Mouse (Mus musculus): ENCODE data around the gene Slc51b.
A peak's percentile ranks its signal among the peaks of the same experiment; 100 is the strongest.

Gene Slc51b

DNA sequence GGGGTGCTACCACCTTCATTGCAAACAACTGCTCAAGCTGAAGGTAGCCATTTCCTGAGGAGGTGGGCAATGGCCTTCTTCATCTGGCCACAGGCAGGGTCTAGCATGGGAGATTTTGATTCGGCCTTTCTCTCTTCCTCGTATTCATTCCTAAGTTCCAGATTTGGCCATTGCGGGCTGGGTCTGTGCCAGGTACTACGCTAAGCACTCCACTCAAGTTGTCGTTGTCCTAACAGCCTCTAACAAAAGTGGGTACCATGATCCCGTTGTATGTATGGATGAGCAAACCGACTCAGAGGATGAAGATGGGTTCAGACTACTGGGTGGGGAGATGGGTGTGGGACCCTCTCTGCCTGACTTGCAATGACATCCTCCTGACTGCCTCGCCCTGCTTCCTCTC lies 12.4 kb downstream of the Slc51b start:
- no peak for DNase-seq (ENCODE audit: low read depth in 2 of 2, low spot score in 2 of 2)

DNA sequence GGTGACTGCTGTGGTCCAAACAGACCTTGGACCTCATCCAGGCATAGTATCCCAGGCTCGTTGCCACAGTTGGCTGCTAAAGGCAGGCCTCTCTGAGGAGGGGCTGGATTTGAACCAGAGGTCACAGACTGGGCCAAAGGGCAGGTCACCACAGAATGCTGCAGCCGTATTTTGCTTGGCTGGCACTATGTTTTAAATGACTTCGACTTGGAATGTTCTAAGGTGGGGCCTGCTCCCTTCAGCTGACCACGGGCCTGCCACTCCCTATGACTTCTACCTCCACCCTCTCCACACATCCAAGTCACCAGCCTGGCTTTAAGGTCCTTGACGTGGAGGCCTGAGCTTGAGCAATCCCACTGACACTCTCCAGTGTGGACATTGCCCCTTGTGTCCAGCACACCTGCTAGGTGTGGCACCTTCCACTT lies 13.9 kb downstream of the Slc51b start:
- DNase-seq (ENCODE audit: low read depth in 2 of 2, low spot score in 2 of 2), result no peak

DNA sequence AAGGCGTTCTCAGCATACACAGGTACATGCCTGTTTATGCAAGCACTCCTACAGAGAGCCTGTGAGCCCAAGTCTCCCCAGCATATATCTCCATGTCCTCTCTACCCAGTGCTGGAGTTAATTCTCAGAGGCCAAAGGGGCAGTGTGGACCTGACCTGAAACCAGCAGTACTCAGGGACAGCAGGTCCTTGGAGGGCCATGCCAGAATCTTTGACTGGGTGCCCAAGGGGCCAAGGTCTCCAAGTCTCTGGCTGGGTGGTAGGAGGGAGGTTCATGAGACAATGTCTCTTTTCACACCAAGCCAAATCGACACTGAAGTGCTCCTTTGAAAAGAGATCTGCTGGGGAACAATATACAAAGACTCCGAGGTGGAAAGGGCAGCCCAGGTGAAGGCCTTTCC lies 14.9 kb downstream of the Slc51b start:
- no peak for DNase-seq (ENCODE audit: low read depth in 2 of 2, low spot score in 2 of 2)

DNA sequence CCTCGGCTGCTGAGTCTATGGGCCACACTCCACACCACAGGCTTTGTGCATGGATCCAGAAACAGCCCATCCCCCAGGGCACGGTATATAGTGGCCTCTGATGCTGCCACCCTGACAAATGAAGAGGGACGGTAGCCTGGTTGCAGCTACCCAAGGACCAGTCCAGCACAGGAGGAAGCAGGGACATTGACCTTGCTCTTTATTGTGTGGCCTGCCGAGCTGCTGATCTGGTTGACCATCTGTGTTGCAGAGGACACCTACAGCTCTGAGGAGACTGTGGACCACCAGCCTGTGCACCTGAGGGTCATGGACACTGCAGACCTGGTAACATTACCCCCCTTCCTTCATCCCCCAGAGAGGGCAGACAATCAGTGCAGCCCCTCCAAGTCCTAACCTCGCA lies 15.4 kb downstream of the Slc51b start:
- no peak for DNase-seq (ENCODE audit: low read depth in 2 of 2, low spot score in 2 of 2)

DNA sequence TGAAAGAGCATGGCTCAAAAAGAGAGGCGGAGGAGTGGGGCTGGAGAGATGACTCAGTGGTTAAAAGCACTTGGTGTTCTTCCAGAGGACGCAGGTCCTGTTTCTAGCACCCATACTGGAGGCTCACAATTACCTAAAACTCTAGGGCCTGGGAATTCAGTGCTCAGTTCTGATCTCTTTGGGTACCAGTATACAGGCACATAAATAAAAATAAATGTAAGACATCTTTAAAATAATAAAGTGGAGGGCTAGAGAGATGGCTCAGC lies 17.6 kb downstream of the Slc51b start:
- no peak for DNase-seq (ENCODE audit: low read depth in 2 of 2, low spot score in 2 of 2)

DNA sequence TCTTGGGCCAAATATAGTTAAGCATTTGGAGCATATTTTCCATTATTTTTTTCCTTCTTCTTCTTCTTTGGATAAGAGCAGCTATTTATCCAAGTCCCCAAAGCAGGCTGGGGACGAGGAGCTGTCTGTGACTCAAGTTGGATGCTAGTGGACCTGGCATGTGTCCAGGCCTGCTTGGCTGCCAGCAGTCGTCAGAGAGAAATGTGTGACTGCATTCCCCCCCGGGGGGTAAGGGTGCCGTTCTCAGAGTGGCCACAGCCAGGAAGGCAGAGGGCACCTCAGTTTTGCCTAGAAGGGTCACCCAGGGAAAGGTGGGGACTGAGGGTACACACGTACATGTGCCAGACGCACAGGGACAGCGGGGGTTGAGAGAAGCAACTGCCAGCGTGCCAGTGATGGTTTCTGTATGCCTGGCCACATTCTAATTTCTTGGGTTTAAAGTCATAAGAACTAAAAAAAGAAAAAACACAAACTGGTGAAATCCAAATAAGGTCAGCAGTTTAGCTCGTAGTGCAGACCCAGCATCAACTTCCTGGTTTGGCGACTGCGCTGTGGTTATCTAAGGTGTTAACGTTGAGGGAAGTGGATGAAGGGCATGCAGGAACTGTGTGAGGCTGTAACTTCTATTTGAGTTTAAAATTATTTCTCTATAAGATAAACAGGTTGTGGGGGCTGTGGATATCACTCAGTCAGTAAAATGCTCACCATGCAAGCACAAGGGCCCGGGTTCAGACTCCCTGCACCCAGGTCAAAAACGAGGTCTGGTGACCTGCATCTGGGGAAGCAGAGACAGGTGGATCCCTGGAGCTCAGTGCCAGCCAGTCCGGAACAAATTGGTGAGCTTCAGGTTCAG lies 18.2 kb downstream of the Slc51b start:
- no peak for DNase-seq (ENCODE audit: low read depth in 2 of 2, low spot score in 2 of 2)

DNA sequence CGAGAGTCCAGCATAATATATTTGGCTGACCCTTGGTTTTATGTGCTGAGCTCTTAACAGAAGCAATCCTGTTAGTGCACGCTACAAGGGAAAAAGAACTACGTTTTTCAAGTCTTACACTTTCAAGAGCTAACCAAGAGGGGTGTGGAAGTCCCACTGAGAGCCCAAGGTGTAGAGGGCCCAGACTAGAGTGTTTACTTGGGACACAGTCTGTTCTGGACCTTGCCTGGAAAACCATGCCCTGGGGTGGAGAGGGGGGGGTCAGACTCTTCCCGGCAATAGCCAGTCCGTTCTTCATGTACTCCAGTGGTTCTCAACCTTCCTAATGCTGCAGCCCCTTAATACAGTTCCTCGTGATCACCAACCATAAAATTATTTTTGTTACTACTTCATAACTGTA lies 22.8 kb downstream of the Slc51b start:
- no peak for DNase-seq (ENCODE audit: low read depth in 2 of 2, low spot score in 2 of 2)

DNA sequence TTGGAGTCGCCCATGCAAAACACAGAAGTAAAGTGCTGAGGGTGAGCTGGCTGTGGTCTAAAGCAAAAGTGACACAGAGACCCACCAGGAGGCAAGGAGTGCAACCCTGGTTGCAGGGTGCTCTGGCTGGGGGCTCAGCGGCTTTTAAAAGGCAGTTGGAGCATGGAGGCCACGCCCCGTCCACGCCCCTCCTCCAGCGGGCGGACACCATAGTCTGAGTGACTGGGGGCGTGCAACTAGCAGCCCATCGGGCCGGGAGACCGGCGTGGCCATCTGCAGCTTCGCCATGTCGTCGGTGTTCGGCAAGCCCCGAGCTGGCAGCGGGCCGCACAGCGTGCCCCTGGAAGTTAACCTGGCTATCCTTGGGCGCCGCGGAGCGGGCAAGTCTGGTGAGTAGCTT lies 24.5 kb downstream of the Slc51b start, which contains the start of gene Rasl12:
Gene Rasl12 (plus strand): TSS at position 228 of the 400 bp plus-strand sequence.
- peak; percentile 5 to 10 for DNase-seq (ENCODE audit: low read depth in 2 of 2, low spot score in 2 of 2)

DNA sequence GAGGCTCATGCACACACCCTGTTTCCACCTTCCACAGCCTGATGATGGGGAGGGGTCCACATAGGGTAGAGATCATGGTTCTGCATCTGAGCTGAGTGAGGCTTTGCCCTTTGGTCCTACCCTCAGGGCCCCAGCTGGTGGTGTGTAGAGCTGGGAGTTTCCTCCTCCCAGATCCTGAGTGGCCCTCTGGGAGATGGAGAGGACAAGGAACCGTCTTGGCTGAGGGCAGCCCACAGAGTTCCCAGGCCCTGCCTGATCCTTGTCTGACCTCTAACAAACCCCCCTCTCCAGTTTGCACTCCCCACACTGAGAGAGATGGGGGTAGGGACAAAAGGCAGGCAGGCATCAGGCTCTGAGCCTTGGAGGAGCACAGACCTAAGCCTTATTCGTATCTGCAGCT lies 28.4 kb downstream of the Slc51b start:
- DNase-seq (ENCODE audit: low read depth in 2 of 2, low spot score in 2 of 2), result no peak

DNA sequence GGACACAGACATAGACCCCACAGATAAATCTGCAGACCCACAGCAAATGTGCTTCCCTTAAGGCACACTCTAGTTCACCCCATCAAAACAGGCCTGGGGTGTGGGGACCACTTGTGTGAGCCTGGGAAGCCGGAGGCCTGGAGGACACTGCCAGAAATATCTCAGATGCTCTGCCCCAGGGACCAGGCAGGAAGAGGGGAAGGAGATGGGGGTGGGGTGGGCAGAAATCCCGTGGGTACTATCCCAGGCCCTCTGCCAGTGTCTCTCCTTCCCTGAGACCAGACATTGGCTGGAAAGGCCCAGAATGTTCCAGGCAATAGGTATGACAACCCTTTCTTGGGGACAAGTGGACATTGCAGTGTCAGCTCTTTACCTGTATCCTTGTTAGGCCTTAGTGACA lies 29.1 kb downstream of the Slc51b start:
- DNase-seq (ENCODE audit: low read depth in 2 of 2, low spot score in 2 of 2), result no peak

DNA sequence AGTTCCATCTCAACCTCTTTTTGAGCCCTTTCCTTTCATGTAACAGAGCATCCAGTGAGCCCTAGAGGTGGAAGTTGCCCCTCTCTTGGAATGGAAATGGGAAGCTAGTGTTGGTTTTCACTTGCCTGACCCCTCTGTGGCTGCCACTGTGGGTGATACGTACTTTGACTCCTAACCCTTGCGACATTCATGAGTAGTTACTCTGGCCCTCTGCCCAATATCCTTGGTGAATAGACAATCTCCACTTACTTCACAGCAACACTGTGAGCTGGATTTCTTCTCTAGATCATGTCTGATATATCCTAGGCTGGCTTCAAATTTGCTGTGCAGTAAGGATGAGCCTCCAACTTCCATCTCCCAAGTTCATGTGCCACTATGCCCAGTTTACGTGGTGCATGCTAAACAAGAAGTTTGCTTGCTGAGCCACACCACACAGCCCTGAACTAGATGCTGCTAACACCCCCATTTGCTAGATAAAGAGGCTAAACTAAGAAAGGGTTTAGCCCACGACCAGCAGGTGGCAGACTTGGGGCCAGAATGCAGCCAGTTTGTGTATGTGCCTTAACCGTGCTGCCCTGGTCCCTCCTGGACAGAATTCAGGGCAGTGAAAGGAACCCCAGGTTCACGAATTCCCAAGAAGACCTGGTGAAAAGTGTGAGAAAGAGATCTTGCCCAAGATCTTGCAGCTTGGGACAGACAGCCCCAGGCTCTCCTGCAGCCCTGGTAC lies 30.0 kb downstream of the Slc51b start:
- peak in 1 of 2 experiments; percentile 35 for DNase-seq (ENCODE audit: low read depth in 2 of 2, low spot score in 2 of 2)

DNA sequence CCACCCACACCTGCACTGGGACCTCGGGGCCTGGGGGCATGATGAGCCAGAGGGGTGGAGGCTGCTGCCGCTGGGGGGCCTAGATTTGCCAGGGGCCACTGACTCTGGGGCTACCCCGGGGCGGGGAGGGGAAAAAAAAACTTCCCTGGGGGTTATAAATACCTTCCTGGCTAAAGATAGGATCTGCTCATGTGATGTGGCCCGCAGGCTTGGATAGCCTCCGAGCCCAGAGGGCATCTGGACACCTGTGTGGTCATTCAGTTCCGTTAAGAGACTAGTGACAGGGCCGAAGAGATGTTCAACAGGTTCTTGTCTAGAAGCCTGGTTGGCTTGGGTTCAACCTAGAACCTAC lies 31.2 kb downstream of the Slc51b start, which contains the start of gene Kbtbd13:
Gene Kbtbd13 (minus strand): TSS at position 40 of the 352 bp plus-strand sequence.
- no peak for DNase-seq (ENCODE audit: low read depth in 2 of 2, low spot score in 2 of 2)

DNA sequence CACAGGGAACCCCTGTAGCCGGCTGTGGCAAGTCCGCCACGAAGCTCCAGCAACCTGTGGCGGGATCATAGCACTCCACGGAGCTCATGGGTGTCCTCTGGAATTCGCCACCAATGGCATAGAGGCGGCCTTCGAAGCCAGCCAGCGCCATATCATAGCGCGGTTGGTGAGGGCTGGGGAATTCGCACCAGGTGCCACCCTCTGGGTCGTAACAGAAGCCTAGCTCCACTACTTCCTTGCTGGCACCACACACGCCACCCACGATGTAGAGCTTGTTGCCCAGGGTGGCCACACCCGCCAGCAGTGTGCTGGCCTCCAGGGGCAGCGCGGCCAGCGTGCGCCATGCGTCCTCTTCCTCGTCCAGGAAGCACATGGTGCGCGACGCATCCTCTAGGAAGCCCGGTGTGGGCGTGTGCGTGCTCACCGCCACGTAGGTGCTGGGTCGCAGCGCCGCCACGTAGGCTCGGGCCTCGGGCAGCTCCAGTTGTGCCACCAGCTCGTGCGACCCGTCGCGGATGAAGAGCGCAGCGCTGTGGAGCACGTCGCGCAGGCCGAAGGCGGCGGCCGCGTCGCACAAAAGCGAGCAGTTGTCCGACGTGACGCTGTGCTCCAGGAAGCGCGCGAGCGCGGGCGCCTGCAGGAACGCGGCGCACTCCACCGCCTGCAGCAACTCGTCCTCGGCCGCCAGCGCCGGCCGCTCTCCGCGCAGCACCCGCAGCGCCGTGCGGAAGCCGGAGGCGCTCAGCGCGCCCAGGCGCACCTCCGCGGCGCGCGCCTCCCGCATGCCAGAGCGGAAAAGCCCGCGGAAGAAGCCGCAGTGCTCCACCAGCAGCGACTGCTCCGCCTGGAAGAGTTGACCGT lies 31.8 kb downstream of the Slc51b start:
- no peak for DNase-seq (ENCODE audit: low read depth in 2 of 2, low spot score in 2 of 2)

DNA sequence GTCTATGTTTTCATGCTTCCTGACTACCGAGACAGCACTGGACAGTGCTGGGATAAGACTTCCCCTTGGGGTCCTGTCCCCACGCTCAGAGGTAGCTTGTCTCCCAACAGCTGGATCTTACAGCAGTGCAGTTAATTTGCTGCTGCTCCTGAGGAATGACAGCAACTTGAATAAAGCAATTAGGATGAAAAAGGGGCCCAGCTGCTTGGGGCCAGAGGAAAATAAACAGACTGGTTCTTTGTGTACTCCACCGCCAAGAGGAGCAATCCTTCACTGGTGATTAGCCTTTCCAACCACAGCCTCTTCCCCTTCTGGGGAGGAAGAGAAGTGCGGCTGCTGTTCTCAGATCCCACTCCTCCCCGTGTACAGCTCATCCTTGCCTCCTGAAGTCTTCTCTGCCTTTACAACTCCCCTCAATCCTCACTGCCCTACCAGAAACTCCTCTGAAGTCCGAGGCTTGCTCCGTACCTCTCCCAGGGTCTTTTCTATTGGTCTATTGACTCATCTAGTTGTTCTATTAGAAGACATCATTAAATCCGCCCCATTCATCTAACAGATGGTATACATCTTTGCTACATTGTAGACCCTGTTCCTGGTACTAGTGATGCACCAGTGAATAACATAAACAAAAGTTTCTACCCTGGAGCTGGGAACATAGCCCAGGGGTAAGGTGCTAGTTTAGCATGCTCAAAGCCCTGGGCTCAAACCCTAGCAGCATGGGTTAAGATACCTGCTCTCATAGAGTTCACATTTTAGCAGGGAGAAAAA lies 36.2 kb downstream of the Slc51b start:
- no peak for DNase-seq (ENCODE audit: low read depth in 2 of 2, low spot score in 2 of 2)

DNA sequence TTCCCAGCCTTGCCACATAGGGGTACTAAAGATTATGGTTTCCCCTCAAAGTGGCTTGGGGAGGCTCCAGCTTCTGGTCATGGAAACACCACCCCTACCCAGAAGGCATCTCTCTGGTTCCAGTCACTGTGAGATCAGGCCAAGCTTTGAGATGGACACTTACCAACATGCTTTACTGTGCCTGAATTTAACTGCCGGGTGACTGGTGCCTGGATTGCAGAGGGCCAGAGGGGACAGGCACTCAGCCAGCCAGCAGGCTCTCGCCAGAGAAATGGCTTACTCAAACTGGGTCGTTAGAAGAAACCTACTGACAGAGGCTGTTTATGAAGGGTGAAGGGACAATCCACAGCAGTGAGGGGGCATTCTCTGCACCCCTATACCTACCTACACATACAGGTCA lies 38.5 kb downstream of the Slc51b start:
- no peak for DNase-seq (ENCODE audit: low read depth in 2 of 2, low spot score in 2 of 2)

DNA sequence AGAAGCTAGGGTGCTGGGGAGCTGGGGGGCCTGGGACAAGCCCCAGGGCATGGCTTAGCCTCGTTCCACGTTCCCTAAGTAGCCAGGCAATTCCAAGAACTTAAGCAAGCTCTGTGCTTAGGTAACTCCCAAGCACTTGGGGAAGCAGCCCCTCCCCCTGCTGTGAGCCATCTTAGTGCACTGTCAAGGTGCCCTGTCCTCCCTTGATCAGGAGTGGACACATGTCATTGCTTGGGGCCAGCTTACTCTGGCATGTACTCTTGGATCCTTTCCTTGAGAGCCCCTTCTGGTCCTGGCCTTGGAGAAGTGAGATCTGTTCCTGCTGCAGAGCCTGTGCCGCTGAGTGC lies 40.0 kb downstream of the Slc51b start:
- no peak for DNase-seq (ENCODE audit: low read depth in 2 of 2, low spot score in 2 of 2)

DNA sequence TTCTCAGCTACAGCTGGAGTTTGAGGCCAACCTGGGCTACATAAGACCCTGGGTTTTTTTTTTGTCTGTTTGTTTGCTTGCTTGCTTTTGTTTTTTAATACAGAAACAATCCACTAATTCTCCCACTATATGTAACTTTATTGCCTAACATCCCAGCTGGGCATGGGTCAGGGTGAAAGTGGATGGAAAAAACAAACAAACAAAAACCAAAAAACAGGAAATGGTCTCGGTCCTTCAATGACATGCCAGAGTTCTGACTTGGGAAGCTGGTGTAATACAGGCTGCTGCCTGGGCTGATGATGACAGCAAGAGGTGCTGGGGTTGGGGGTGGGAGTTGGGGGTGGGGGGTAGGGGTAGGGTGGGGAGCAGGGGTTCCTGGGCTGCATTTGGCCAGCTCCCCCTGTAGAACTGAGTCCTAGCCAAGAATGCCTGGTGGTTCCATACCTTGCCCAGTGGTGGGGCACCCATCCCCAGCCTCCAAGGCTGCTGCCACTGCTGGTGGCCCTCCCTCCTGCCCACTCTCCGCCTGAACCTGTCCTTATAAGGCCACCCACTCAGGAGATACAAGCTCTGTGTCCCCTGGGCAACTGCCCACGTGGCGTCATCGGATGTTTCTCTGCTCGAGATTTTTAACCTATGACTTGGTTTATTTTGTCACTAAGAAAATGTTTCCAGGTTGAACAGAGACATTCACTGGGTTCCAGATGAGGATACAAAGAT lies 40.6 kb downstream of the Slc51b start:
- no peak for DNase-seq (ENCODE audit: low read depth in 2 of 2, low spot score in 2 of 2)

DNA sequence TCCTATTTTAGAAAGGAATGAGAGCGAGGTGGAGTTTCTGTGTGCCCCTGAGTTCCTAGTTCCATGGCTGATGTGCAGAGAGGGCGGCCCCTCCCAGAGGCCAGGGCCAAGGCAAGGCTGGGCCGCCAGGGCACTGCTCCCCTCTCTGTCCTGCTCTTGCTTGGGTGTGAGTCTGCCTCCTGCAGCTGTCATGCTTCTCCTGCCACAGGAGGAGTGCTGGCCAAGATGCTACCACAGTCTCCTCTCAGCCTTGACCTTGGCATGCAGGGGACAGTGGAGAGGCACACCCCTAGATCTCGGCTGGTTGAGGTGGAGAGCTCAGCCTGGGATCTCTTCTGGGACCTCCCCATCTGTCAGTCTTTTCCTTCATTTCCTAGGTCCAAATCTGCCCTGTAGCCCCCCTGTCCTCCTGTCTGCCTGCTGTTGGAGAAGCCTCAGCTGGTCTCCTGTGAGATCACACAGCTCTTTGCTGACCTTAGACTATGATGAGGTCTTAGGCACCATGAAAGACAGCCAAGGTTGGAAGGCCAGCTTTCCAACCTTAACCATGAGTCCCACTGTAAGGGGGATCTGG lies 41.7 kb downstream of the Slc51b start:
- DNase-seq (ENCODE audit: low read depth in 2 of 2, low spot score in 2 of 2), result no peak

DNA sequence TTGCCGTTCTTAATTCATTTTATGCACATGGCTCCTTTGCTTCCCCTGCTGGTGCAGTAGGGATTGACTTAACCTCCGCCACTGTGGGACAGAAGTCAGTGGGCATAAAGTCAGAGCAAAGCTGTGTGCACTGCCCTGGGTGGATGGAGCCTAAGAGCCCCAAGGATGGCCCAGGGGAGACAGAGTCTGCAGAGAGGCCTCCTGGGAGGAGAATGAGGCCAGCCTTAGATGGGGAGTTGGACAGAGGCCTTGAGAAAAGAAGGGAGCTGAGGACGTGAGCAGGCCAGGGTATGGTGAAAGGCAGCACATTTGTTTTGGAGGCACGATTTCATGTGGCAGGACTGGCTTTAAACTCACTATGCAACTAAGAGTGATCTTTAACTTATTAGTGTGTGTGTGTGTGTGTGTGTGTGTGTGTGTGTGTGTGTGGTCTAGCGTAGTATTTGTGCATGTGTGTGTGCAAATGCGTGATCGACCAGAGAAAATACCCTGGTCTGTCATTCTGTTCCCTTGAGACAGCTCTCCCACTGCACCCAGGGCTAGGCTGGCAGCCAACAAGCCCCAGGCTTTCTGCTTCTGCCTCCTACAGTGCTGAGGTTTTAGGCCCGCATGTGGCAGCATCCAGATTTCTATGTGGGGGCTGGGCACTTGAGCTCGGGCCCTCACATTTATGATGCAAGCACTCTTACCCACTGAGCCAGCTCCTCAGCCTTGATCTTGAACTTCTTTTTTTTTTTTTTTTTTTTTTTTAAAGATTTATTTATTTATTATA lies 47.4 kb downstream of the Slc51b start:
- no peak for DNase-seq (ENCODE audit: low read depth in 2 of 2, low spot score in 2 of 2)
